Mouse (Mus musculus) lung, postnatal 0 days (tissue): ENCODE data around the gene Ecpas. TPM values are rescaled to one million over a fixed set of nuclear protein-coding genes. Genes with fewer than 3 reads are reported as not detected.

Source experiments
- ATAC-seq: fragments of 200-750 bp; cut with Nextera tagmentation; 2 replicates; pipeline ENCODE4 v1.8.0; 2017; ENCODE audit warnings: moderate library complexity
- DNase-seq: peaks from one replicate; pipeline ENCODE4 v3.0.0-alpha.2; 2016; ENCODE audit warnings: low spot score
- H3K27ac ChIP-seq: fragments of 300-500 bp; sonication (generic); 2 replicates; pipeline ENCODE4 v1.5.1; 2014; ENCODE audit warnings: antibody characterized with exemption, mild to moderate bottlenecking, low read length, mixed read lengths
- H3K27me3 ChIP-seq: fragments of 300-500 bp; sonication (generic); replicated peaks from 2 replicates; pipeline ENCODE4 v1.6.1; 2014; ENCODE audit warnings: low read length, mixed read lengths; ENCODE audit not compliant: insufficient read depth
- H3K36me3 ChIP-seq: fragments of 300-500 bp; sonication (generic); 2 replicates; pipeline ENCODE4 v1.6.1; 2014; ENCODE audit warnings: low read length, mixed read lengths; ENCODE audit not compliant: insufficient read depth
- H3K4me1 ChIP-seq: fragments of 300-500 bp; sonication (generic); 2 replicates; pipeline ENCODE4 v1.6.1; 2014; ENCODE audit warnings: antibody characterized with exemption, low read depth, low read length, mixed read lengths; ENCODE audit not compliant: insufficient read depth
- H3K4me2 ChIP-seq: fragments of 300-500 bp; sonication (generic); replicated peaks from 2 replicates; pipeline ENCODE4 v1.6.1; 2014; ENCODE audit warnings: low read depth, mild to moderate bottlenecking, low read length, moderate library complexity, mixed read lengths
- H3K4me3 ChIP-seq: fragments of 300-500 bp; sonication (generic); 2 replicates; pipeline ENCODE4 v1.5.1; 2014; ENCODE audit warnings: low read depth, low read length
- H3K9ac ChIP-seq: fragments of 300-500 bp; sonication (generic); replicated peaks from 2 replicates; pipeline ENCODE4 v1.6.1; 2014; ENCODE audit warnings: low read depth, mild to moderate bottlenecking
- H3K9me3 ChIP-seq: fragments of 300-500 bp; sonication (generic); 2 replicates; pipeline ENCODE4 v1.6.1; 2016; ENCODE audit warnings: low read length, mixed read lengths
- CTCF ChIP-seq: IDR thresholded peaks from 2 replicates; pipeline ENCODE4 v1.5.1; 2016; ENCODE audit warnings: antibody characterized with exemption, mild to moderate bottlenecking
- EP300 ChIP-seq: IDR thresholded peaks from 2 replicates; pipeline ENCODE4 v1.6.1; 2016; ENCODE audit warnings: antibody characterized with exemption, mild to moderate bottlenecking, control low read depth
- WGBS: fragments of 180-500 bp; shearing (Covaris S2); extraction: QIAGEN DNeasy Blood & Tissue Kit; methylation state at CpG from one replicate; pipeline ENCODE4 v1.1.7; 2014; 5-methylcytosine and 5-hydroxymethylcytosine counted together
- polyA plus RNA-seq: library from polyadenylated mRNA; unstranded; fragments of >200 nt; fragmentation: Nextera tagmentation; extraction: Ambion mirVana; gene quantifications from 2 replicates; pipeline ENCODE4 v1.2.1, GENCODE M21; 2015

The Ecpas gene
- polyA plus RNA-seq, 1 experiment from 2014 or later = 15.8 TPM

DNA sequence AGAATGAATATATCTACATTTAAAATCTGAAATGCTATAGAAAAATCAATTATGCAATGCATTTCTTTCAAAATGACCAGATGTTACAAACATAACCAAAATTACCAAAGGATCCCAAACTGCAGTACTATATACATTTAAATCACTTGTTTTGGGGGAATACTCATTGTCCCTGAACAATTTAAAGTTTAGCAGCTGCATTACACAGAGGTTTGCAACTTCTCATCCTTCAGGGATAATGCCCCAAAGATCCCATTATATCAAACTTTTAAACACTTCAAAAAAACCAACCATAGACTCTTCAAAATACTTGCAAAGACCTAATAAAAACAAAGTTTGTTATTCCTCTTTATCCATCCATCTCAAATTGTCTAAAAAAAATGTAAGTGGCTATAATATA is 124.9 kb downstream of the Ecpas start, which contains the start of gene Olfr267:
Olfr267 (minus strand) TSS at position 101 of the 400 bp plus-strand sequence.
- Histone ChIP-seq H3K9ac (no peak within 1 kb of the TSS), H3K4me1 (no peaks in the 10 kb centered on the region), H3K27ac (no peak within 1 kb of the TSS), H3K4me3 (no peak within 1 kb of the TSS), H3K4me2 (no peak within 1 kb of the TSS), H3K27me3 (no peaks in the 10 kb centered on the region), H3K9me3 (no peaks in the 10 kb centered on the region), H3K36me3 (no peaks in the 10 kb centered on the region)
- DNase-seq (no peak), ATAC-seq (no peak)
- no peak for TF ChIP-seq EP300
- no peak for TF ChIP-seq CTCF

DNA sequence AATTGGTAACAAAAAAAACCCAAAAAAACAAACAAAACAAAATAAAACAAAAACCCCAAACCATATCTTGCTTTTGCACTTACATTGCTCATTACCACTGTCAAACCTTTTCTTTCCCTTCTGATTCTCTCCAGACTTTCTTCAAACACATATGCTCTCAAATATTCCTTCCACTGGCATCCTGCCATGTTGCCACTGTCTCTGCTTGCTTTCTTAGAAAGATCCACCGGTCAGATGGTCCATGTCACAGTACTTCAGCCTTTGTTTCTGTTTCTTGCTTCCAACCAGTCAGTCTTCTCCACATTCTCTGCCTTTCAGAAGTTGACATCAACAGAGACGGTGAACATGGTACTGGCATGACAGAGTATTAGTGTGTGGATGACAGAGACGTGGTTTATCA is 125.9 kb downstream of the Ecpas start:
- H3K4me2 ChIP-seq = no peak overlapping the region
- no peaks in the 10 kb centered on the region for H3K4me1 ChIP-seq
- H3K27me3 ChIP-seq = no peaks in the 10 kb centered on the region
- no peaks in the 10 kb centered on the region for H3K36me3 ChIP-seq
- H3K27ac ChIP-seq = no peak overlapping the region
- ATAC-seq (no peak), DNase-seq (no peak)
- TF ChIP-seq EP300 (no peak), CTCF (no peak)
- WGBS = 52% methylated on average over 3 of the region's 3 CpGs
- no peaks in the 10 kb centered on the region for H3K9me3 ChIP-seq
- no peak overlapping the region for H3K9ac ChIP-seq
- H3K4me3 ChIP-seq = no peak overlapping the region

DNA sequence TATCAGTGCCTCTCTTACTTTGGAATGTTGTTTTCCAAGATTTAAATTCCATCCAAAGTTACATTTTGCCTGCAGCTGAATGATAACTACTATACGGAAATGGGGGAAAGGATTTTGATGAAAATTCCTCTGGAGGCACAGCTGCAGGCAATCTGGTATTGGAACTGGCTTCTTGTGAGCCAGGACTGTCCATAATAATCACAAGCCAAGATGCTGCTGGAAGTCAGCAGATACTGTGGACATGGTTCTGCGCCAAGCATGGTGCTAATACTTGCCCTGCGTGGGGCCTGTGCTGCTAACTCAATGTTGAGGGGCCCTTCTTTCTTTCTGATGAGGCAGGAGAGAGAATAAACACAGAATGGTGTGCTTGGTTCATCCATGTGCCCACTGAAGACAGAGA is 149.1 kb downstream of the Ecpas start:
- H3K9me3 ChIP-seq = no peaks in the 10 kb centered on the region
- H3K27ac ChIP-seq = no peak overlapping the region
- H3K27me3 ChIP-seq = no peaks in the 10 kb centered on the region
- DNase-seq (no peak), ATAC-seq (no peak)
- H3K9ac ChIP-seq = no peak overlapping the region
- no peak overlapping the region for H3K4me3 ChIP-seq
- H3K4me1 ChIP-seq = no peaks in the 10 kb centered on the region
- no peaks in the 10 kb centered on the region for H3K36me3 ChIP-seq
- 64% methylated on average over 3 of the region's 3 CpGs for WGBS
- TF ChIP-seq EP300 (no peak), CTCF (no peak)
- H3K4me2 ChIP-seq = no peak overlapping the region

DNA sequence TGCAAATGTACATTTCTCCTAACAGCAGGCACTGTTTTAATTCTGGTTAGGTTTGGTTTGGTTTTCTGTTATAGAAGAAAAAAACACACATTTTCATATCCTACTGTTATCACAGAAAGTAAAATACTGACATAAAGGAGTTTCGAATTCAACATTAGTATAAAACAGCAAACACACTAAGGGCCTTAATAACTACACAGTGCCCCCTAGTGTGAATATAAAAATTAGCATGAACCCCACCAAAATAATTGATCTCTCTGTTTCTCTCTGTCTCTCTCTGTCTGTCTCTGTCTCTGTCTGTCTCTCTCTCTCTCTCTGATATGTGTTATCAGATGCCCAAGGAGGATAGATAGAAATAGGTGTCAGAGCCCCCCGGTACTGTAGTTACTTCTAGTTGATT is 163.0 kb downstream of the Ecpas start:
- Histone ChIP-seq H3K9ac (no peak overlapping the region), H3K27ac (no peak overlapping the region), H3K9me3 (no peaks in the 10 kb centered on the region), H3K4me1 (no peaks in the 10 kb centered on the region; the same call in 1 of the 2 replicates), H3K4me3 (no peak overlapping the region), H3K4me2 (0 out of 2 replicates have a peak overlapping the region, but pooled peaks have one; percentile 19), H3K36me3 (no peaks in the 10 kb centered on the region), H3K27me3 (no peaks in the 10 kb centered on the region)
- DNase-seq (peak; percentile 72), ATAC-seq (no peak)
- WGBS = 32% methylated on average over 2 of the region's 2 CpGs
- TF ChIP-seq EP300 (no peak), CTCF (peak; percentile 66)

DNA sequence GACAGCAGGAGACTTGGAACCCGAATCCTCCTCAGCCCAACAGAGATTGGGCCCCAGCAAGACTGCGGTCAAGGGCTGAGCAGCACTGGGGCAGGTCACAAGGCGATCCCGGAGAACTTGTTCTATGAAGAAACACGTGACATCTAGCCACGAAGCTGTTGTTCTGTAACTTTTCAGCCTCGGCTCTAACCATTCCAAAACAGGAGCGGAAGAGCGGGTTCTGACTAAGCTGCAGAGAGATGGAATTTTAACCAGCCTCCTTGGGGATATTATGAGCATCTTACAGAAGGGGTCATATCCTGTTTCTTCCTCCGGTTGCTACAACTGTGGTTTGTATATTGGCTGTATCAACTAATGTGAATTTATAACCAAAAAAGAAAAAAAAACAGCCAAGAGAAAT is 163.4 kb downstream of the Ecpas start:
- H3K4me2 ChIP-seq = 0 out of 2 replicates have a peak overlapping the region, but pooled peaks have one; percentile 19
- H3K9me3 ChIP-seq = no peaks in the 10 kb centered on the region
- no peaks in the 10 kb centered on the region for H3K27me3 ChIP-seq
- H3K4me3 ChIP-seq = no peak overlapping the region
- H3K9ac ChIP-seq = no peak overlapping the region
- no peak overlapping the region for H3K27ac ChIP-seq
- 36% methylated on average over 10 of the region's 10 CpGs for WGBS
- DNase-seq (peak; percentile 60), ATAC-seq (peak; percentile 52)
- no peaks in the 10 kb centered on the region for H3K36me3 ChIP-seq
- no peaks in the 10 kb centered on the region; the same call in 1 of the 2 replicates for H3K4me1 ChIP-seq
- no peak for TF ChIP-seq EP300
- TF ChIP-seq CTCF = no peak

Other genes starting within 250 kb of the Ecpas start
- gene Olfr267, start 125.0 kb downstream of the Ecpas start, polyA plus RNA-seq = not detected in 2 replicates
- gene Zkscan16, start 30.9 kb upstream of the Ecpas start, polyA plus RNA-seq = not detected in 2 replicates
- gene Ptgr1, start 74.4 kb upstream of the Ecpas start, polyA plus RNA-seq = 21.6 and 23.5 TPM in 2 replicates
- 14.1 and 16.6 TPM in 2 replicates for gene Dnajc25, start 82.3 kb upstream of the Ecpas start, polyA plus RNA-seq
- 18.9 and 23.2 TPM in 2 replicates for gene Gm20503, start 90.5 kb upstream of the Ecpas start, polyA plus RNA-seq
- 38.4 TPM in 2 replicates for gene Gng10, start 122.3 kb upstream of the Ecpas start, polyA plus RNA-seq
- gene AI481877, start 226.2 kb upstream of the Ecpas start, polyA plus RNA-seq = not detected in 2 replicates